Mouse (Mus musculus): ENCODE data around the gene Rftn2. TPM values are rescaled to one million over a fixed set of nuclear protein-coding genes. Genes with fewer than 3 reads are reported as not detected.
A peak's percentile ranks its signal among the peaks of the same experiment; 100 is the strongest.

Gene Rftn2
- total RNA-seq, 4 experiments from 2014 or later = 9.1 to 13.3 (median 11.2) TPM

DNA sequence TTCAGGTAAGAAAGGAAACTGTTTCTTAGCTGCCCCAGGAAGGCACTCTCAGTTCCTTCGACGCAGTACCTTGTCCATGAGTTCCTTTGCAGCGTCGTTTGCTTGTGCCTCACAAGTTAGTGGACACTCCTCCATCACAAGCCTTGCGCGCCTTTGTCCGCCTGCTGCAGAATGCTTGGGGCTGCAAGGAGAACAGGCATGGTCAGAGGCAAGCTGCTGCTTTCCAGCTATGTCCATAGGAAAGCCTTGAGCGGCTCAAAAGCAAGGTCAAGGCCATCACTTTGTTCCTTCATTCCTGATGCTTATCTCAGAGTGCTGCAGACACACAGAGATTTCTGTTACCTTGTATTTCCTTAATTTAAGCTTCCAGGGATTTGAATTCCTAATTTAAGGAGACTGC lies 15.5 kb downstream of the Rftn2 start:
- no peak for DNase-seq (ENCODE audit: low spot score)

DNA sequence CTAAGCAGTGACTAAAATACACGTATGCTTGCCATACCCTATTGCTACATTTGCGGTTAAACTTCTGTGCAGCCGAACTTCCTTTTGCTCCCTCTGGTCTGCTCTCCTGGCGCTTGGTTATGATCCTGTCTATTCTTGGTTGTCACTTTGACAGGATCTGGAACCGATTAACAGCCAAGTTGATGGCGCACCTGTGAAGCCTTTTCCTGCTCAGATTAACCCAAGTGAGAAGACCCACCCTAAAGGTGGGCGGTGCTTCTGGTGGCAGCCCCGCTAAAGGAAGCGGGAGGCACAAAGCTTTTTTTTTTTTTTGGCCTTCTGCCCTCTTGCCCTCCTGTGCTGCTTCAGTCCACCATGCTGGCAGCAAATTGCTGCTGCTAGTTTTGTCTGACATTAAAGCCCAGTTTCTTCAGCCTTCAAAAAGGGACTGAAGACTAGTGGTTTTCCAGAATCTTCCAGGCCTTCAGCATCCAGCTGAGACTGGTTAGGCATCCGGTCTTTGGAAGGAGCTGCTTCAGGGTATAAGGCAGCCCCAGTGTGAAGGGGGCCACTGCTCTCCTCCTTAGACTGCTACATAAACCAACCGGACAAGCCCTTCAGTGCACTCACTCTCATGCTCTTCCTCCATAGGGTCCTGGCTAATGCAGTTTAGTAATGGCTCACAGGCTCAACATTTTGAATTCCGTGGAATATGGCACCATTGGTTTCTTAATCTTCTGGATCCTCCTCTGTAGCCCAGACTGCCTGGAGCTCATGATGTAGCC lies 16.2 kb downstream of the Rftn2 start:
- no peak for DNase-seq (ENCODE audit: low spot score)

DNA sequence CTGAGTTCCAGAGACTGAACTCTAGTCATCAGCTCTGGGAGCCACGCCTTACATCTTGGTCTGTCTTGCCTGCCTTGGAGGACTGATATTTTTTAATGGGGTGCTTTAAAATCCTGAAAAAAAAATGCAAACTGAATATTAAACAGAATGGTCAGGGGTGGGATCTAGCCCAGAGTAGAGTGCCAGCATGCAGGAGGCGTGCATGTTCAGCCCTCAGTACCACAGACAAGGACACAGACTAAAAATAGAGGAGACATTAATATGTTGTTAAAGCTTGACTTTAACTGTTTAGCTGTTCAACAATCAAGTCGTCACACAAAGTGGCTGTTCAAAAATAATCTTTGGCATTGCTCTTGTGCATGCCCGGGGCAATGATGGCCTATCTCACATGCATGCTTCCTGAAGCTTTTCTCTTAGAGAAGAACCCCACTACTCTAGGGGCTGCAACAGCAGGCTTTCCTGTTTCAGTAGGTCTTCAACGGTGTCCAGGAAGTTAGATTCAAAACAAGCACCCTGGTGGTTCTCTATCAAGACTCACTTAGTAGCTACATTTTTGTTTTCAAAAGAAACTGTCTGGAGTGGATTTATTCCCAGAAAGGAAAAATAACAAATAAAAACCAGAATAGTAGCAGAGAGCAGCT lies 18.0 kb downstream of the Rftn2 start:
- DNase-seq (ENCODE audit: low spot score) = no peak

DNA sequence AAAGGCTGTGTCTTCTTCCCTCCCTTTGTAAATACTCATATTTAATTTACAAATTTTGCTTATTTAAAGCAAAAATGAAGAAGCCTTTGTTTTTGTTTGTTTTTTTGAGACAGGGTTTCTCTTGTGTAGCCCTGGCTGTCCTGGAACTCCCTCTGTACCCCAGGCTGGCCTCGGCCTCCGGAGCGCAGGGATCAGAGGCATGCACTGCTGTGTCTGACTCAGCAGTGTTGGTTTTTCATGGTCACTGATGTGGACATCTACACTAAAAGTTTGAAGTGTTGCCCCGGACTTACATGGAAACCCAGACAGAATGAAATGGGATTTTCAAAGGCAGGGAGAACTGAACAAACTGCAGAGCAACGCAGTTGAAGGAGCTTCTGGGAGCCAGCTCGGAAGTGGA lies 19.0 kb downstream of the Rftn2 start:
- no peak for DNase-seq (ENCODE audit: low spot score)

DNA sequence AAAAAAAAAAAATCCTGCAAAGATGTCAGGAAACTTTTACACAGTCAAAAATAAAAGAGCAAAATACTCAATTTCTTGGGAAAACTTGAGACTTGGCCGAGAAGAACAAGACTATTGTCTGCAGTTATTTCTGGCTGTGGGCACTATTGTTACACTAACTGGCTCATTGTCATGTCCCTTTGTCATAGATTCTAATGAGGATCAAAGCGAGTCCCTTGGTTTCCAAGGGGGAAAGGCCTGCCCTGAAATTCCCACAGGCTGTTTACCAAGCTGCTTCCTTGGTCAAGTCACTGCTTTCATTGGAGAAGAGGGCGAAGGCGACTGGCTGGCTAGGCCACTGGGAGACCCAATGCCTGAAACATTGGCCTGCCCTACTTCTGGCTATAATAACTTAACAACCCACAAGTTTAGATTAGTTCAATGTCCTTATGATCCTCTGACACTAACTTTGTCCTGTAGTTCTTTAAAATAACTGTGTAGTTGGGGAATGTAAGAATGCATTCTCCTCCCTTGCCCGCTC lies 20.7 kb downstream of the Rftn2 start:
- no peak for DNase-seq (ENCODE audit: low spot score)

DNA sequence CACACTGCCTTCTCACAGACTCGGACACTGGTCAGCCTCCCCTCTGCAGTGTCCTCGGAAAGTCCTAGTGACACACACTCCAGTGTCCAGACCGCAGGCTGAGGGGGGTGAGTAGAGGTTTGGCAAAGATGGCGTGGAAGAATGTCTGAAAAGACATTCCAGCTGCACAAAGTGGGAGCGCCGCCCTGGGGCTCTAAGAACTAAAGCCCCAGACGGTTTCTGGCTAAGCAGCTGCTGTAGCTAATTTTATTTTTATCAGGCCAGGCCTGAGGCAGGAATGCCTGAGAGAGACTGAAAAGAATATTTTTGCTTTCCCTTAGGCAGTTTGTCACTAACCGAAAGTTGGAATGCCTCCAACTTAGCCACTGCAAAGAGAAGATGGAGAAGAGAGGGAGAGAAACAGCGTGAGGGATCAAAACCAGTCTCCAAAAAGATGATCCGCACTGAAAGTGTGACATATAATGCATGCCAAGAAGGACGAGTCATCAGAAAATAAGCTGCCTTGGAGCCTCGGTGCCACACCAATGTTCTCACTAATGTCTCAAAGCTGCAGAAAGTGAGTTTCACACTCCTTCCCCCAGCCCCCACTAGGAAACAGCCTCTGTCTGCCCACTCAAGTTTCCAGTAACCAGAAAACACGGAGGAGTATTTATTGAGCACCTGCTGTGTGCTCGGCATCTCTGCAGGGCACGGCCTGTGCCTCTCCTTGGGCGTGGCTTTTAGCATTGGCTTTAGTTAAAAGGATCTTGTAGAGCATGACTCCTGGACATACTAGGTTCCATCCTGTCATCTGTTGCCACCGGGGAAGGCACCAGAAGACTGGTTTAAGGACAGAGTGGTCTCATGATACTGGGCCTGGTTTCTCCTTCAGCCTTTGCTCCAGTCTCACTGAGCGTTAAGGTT lies 24.5 kb downstream of the Rftn2 start:
- peak; percentile 60 for DNase-seq (ENCODE audit: low spot score)

DNA sequence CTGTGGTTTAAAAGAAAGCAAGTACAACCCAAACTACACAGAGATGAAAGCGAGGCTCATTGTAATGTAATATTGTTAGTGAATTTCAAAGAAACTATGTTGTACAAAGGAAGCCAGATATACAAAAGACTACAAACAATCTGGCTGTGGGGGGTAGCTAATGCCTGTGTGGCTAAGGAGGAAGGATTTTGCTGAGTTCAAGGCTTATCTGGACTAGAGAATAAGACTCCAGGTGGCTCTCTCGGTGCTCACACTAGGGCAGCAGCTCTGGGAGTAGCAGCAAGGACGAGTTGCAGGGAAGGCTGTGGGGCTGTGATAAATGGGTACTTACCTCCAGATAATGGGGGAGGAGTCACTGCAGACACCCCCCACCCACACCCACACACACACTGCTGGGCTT lies 27.9 kb downstream of the Rftn2 start:
- no peak for DNase-seq (ENCODE audit: low spot score)

DNA sequence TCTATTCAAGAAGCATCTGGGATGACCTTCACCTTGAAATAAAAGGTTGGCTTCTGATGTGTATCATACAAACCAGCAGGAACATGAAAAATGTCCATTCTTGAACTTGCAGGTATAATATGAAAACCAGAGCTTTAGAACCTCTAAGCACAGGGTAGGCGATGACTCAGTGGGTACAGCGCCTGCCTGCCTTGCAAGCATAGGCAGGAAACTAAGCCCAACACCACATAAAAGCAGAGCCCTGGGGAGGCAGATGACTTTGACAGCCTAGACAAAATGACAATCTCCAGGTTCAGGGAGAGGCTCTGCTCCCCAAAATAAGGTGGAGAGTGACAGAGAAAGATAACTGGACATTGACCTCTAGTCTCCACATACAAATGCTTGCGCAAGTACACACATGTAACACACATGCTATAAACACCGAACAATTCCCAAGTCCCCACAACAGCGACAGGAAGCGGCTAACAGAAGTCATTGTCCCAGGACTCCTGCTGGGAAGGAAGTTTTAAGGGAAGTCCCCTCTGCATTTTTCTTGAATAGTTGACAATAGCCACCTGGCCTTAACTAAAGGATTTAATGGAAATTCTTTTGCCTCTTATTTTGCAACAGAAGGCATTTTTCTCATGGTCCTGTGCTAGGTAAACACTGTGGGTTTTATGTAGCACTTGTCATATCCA lies 30.1 kb downstream of the Rftn2 start:
- DNase-seq (ENCODE audit: low spot score) = no peak

DNA sequence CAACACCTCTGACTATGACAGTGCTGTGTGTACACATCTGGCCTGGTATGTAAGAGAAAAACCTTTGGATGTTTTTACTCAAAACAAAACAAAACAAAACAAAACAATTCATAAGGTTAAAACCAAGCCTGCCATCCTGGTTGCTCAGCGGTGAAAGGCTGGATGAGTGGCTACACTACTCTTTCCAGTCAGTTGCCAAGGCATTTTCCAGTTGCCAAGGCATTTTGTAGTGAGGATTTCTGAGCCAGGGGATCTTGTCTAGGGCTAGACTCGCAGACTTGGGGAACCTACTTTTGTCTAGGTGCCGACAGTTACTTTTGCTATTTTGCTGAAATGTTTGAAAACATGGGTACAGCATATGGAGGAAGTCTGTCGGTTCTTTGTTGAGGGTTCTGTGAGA lies 31.6 kb downstream of the Rftn2 start:
- DNase-seq (ENCODE audit: low spot score) = no peak

DNA sequence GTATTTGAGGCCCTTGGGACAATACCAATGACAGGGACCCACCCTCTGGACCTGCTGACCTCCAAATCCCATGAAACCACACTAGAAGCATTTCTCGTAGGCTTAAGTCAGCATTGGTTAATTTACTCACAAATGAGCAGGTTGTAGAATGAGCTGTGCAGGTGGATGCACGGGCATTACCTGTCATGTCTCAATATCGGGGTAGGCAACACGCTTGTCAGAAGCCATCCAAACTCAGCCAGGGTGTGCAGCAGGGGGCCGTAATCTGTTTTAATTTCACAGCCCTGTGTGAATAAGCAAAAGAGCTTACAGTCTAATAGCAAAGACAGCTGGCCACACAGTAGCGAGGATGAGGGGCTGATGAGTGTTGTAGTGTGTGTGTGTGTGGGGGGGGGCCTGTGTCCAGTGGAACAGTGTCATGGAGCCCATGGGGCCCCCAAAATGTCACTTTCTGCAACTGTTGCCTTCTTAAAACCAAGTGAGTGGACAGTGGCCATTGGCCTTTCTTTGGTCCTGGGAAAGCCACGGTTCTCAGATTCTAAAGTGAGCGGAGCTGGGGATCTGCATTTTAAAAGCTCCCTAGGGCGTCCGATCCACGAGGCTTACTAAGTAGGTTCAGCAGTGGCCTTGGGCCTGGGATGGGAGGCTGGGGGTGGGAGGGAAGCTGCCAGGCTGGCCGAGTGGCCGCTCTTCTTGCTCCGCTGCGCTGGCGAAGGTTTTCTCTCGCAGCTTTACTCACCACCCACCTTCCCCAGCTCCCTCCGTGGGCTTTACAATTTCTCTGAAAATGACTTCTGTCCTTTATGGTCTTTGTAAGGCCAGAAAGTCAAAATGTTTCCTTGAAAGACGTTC lies 32.3 kb downstream of the Rftn2 start:
- DNase-seq (ENCODE audit: low spot score) = no peak

DNA sequence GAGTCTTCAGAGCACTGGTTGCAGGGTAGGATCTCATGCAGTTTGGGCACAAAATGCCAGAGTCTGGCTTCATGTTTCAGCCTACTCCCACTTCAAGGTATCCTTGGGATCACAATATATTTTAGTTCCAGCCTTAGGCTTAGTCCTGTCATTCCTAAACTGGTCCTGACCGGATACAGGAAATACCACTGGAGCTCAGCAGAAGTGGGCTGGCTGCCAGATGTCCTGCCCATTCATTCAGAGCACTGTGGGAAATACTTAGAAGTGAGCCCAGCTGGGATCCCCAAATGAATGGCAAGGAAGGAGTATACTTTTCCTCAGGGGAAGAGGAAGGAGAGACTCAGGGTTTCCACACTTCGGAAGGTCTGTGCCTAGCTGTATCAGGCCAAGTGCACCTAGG lies 33.3 kb downstream of the Rftn2 start:
- peak; percentile 41 for DNase-seq (ENCODE audit: low spot score)

DNA sequence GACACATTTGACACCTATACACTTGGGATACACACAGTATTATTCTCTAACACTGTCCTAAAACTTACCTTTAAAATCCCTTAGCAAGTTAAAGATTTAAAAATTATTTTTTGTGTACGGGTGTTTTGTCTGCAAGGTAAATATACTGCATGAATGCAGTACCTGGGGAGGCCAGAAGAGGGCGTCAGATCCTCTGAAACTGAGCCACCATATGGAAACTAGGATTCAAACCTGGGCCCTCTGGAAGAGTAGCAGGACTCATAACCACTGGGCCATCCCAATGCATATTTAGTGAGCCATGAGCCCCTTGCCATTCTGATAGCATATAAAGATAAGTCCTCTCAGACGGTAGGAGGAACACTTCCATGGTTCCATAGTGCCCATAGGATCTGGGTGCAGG lies 33.8 kb downstream of the Rftn2 start:
- DNase-seq (ENCODE audit: low spot score) = no peak

DNA sequence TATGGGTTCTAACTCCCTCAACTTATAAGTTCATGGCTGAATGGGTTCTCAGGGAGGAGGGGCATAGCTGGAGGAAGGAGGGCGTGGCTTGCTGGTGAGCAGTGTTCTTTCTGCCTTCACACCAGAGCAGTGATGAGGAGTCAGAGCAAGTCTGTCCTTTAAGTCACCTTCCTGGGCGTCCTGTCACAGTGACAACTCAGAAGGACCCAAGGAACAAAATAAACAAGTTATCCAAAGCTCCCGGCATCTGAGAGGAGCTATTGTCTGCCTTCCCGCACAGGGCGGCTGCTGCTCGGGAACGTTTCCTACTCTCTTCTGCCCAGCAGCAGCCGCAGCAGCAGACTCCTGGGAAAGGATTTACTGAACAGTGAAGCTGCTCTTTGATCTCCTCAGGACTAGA lies 34.6 kb downstream of the Rftn2 start:
- DNase-seq (ENCODE audit: low spot score) = no peak

DNA sequence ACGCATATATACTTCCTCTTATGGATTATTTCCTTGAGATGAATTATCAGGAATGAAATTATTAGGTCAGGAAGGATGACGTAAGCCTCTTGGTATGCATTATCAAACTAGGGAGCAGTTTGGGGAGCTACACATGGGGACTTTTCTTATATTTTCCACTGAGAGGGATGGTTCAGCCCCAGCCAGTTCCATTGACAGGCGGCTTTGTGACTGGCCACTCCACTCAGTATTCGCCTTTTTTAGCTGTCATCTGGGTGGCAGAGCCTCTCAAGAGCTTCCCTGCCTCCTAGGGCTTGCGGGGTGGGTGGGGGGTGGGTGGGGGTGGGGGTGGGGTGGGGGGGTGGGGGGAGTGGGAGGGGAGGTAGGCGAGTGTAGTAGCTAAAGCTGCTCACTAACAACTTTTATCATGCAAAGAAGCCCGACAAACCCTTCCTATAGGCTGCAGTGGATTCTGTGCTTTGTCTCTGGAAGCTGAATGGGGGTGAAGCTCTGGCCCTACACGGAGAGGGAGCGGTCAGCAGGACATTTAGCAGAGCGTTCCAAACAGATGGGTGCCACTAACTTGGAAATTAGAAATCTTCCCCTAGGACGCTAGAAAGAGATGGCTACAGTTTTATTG lies 39.9 kb downstream of the Rftn2 start:
- no peak for DNase-seq (ENCODE audit: low spot score)

DNA sequence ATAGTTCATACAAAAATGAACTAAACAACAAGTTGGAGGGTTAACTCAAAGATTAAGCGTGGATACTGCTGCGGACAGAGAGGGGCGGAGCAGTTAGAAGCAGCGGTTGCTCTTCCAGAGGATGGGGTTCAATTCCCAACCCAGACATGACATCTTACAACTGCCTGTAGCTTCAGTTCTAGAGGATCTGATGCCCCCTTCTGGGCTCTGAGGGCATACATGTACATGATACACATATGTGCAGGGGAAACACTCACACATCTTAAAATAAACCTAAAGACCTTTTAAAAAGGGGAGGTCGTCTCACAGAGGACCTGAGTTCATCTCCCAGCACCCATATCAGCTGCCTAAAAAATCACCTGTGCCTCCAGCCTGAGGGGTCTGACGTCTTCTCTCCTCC lies 40.9 kb downstream of the Rftn2 start:
- no peak for DNase-seq (ENCODE audit: low spot score)

DNA sequence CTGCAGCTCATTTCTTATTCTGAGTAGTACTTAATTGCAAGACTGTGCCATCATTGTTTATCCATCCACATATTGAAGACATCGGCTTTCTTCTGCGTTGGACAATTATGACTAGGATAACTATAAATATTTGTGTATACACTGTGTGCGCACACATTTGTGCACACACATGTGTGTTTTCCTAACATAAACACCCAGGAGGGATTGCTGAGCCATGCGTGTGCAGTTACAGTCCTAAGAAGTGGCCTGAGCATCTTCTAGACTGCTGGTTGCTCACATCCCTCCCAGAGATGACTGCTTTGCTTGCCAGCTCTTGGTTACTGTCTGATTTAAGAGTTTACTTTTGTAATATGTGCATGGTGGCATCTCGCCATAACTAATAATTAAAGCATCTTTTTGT lies 44.2 kb downstream of the Rftn2 start:
- no peak for DNase-seq (ENCODE audit: low spot score)

DNA sequence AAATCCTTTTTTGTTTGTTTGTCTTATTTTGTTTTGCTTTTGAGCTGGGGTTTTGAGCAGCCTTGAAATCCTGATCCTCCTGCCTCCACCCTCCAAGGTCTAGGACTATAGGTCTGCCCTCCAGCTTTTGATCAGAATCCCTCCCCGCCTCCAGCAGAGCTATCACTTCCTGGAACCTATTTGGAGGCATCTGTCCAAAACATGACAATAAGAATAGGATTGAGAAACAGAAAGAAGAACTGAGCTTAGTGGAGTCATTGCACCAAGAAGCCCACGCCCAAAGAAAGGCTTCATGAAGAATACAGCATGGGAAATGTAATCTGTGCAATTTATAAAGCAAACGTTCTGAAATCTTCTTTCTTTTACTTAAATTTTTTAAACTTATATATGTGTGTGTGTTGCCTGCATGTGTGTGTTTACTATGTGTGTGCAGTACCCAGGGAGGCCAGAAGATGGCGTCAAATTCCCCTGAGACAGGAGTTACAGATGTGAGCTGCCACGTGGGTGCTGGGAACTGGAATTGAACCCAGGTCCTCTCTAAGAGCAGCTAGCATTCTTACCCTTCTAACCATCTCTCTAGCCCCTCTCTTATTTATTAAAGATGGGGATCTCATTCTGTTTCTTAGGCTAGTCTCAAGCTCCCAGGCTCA lies 46.5 kb downstream of the Rftn2 start:
- DNase-seq (ENCODE audit: low spot score) = no peak

DNA sequence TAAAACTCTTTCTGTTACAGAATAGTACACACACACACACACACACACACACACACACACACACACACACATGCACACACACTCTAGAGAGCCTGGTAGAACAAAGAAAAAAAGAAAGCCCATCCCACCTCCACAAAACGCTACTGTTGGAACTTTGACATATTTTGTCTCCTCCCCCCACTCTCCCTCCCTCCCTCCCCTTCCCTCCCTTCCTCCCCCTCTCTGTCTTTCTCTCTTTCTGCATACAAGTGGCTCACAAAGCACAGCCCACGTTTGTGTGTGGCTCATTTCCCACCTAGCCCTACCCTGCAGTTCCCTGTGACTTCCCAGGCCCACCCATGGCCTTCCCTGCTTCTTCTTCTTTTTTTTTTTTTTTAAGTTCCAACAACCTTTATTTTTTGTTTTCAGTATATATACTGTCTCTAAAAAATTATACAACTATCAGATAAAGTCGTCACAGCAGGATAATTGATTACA lies 52.0 kb downstream of the Rftn2 start:
- DNase-seq (ENCODE audit: low spot score) = no peak

DNA sequence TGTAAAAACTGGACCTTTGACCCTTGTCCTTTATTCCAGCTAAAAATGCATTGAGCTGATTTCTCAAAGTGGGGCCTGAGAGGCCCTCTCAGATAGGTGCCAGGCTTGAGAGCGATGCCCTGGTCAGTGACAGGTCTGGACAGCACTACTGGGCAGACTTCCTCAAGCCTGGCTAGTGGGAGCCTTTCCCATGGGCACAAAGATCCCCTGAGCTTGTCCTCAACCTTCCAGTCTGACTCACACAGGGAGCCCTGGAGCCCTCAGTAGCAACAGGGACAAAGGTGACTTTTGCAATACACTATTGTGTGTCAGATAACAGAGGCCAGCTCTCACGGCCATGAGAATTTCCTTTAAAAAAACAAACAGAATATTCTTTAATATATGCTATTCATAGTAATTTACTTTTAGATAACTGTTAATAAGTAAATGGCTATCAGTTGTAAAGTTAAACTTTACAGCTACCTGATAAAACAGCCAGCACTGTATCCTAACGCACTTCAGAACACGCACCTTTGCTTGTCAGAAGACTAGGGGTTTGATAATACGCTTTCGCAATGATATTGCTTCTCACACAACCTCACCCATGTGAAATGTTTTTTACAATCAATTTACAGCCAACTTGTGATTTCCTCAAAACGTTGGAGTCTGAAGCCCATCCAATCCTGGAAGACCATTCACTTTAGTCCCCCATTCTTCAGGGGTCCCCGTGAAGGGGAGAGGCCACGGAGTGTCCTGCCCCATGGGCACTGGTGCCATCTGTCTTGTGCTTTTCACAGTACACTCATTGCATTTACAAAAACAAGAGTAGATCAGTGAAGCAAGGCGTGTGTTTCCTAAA lies 52.6 kb downstream of the Rftn2 start:
- DNase-seq (ENCODE audit: low spot score) = no peak

Data from heart, adult 8-10 months (tissue).